ENCODE assay signal across 17 mouse cellular contexts in the genomic region with DNA sequence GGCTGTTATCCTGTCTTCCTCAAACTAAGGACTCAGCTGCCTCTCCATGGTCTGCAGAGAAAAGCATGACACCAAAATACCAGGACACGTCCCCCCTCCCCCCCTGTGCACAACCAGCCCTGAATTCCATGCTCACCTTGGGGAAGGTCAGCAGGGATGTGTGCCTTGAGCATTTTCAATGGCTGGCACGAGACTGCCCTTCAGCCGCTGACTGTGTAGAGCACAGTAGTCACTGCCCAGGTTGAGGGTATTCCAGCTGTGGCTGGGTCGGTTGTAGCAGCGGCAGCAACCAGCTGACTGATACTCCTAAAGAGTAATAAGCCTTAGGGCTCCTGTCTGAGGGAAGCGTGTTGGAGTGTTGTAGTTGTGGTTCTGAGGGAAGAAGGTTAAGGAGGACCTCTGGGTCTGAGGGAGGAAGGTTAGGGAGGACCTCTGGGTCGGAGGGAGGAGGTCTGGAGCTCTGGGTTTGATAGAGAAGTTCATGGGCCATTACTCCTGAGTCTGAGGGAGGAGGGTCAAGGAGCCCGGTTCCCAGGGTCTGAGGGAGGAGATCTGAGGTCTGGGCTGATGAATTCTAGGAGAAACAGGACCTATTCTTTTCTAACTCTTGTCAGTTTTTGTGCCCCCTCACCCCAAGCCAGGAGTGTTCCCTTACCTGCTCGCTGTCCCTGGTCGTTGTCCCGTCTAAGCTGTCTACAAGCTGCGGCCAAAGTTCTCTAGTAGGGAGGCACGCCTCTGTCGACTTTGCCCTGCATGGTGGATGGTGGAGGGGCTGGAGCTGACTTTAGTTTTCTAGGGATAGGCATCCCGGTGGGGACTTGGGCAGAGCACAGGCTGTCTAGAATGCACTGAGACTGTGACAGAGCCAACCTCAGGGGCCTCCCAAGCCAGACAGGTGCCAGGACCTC. TPM values are rescaled to one million over a fixed set of nuclear protein-coding genes. Genes with fewer than 3 reads are reported as not detected.
DNase-seq lines count a peak whose midpoint lies in the region; ATAC-seq and TF ChIP-seq lines count a peak whose summit lies in the region.
"Had no signal": no experiment of that assay in that cellular context is flagged by ENCODE, and none has a peak within 500 bp of the region (broad histone marks: within the 10 kb centered on the region; RNA-seq: fewer than 3 reads in every experiment).

No protein-coding gene starts in this region.

- H3K9ac ChIP-seq in heart, embryonic 13.5 days, result peak overlapping the region; percentile 50; the same call in 1 of the 2 replicates
- H3K9ac ChIP-seq in intestine, embryonic 15.5 days, result peak overlapping the region; percentile 18; the same call in 1 of the 2 replicates
- H3K9ac ChIP-seq in liver, postnatal 0 days (replicated peaks), result peak overlapping the region; percentile 70
- H3K9ac ChIP-seq: forebrain, embryonic 12.5 days had no signal

- TF ChIP-seq EP300 in liver, postnatal 0 days (IDR thresholded peaks at IDR 0.05; ENCODE audit: low read depth), result peak; percentile 54; the same call in 1 of the 2 replicates

- peaks cover 28% of the 10 kb centered on the region for H3K4me1 ChIP-seq in heart, embryonic 13.5 days
- peaks cover 12% of the 10 kb centered on the region for H3K4me1 ChIP-seq in intestine, embryonic 15.5 days (replicated peaks)
- peaks cover 30% of the 10 kb centered on the region for H3K4me1 ChIP-seq in liver, postnatal 0 days (ENCODE audit: insufficient read depth)

- ATAC-seq in heart, embryonic 13.5 days (ENCODE audit: extremely low read depth, insufficient number of reproducible peaks, low FRiP score, low TSS enrichment), result no peak
- ATAC-seq in intestine, embryonic 15.5 days, result peak; percentile 83
- ATAC-seq in liver, postnatal 0 days, result peak; percentile 75

- DNase-seq in heart, postnatal 14 days, result no peak
- DNase-seq in kidney, postnatal 10 days, result peak; percentile 70
- DNase-seq in liver, postnatal 0 days, result peak; percentile 67
- DNase-seq in right cerebral cortex, postnatal 25 days, result no peak
- DNase-seq in retina, embryonic 14.5 days (ENCODE audit: low spot score), result no peak
- no peak for DNase-seq in urinary bladder, postnatal 25 days (ENCODE audit: low spot score)
- DNase-seq: adrenal gland, adult 2 months; gastrocnemius, postnatal 25 days; lung, adult 2 months; right cerebral cortex, postnatal 14 days had no signal

- no peak overlapping the region for H3K4me3 ChIP-seq in heart, embryonic 13.5 days
- H3K4me3 ChIP-seq in intestine, embryonic 15.5 days (replicated peaks), result peak overlapping the region; percentile 27
- H3K4me3 ChIP-seq in liver, postnatal 0 days (ENCODE audit: low read depth, low read length), result peak overlapping the region; percentile 54
- H3K4me3 ChIP-seq: forebrain, embryonic 12.5 days; megakaryocyte, embryonic 14.5 days; myocyte had no signal

- H3K27ac ChIP-seq in heart, embryonic 13.5 days (replicated peaks), result no peak overlapping the region
- H3K27ac ChIP-seq in intestine, embryonic 15.5 days, result peak overlapping the region; percentile 58
- peak overlapping the region; percentile 81 for H3K27ac ChIP-seq in liver, postnatal 0 days (ENCODE audit: low read depth)
- H3K27ac ChIP-seq: forebrain, embryonic 12.5 days had no signal

- no peak for TF ChIP-seq CTCF in liver, postnatal 0 days (IDR thresholded peaks at IDR 0.05; ENCODE audit: low read depth)

- H3K36me3 ChIP-seq in heart, embryonic 13.5 days, result peaks cover 41% of the 10 kb centered on the region
- 0 out of 2 replicates have a peak, but pooled peaks cover 5% of the 10 kb centered on the region for H3K36me3 ChIP-seq in intestine, embryonic 15.5 days
- H3K36me3 ChIP-seq in liver, postnatal 0 days (replicated peaks; ENCODE audit: insufficient read depth, low read length), result peaks cover 6% of the 10 kb centered on the region

- WGBS in heart, embryonic 13.5 days, result 77% methylated on average over 15 of the region's 15 CpGs
- WGBS in intestine, embryonic 15.5 days, result 72% methylated on average over 15 of the region's 15 CpGs
- WGBS in liver, postnatal 0 days (ENCODE audit: insufficient replicate concordance), result 61% methylated on average over 15 of the region's 15 CpGs

- no peaks in the 10 kb centered on the region for H3K9me3 ChIP-seq in heart, embryonic 13.5 days
- no peaks in the 10 kb centered on the region for H3K9me3 ChIP-seq in intestine, embryonic 15.5 days
- H3K9me3 ChIP-seq in liver, postnatal 0 days (ENCODE audit: low read length), result no peaks in the 10 kb centered on the region
- H3K9me3 ChIP-seq: forebrain, embryonic 12.5 days; megakaryocyte, embryonic 14.5 days had no signal

- H3K4me2 ChIP-seq in heart, embryonic 13.5 days, result no peak overlapping the region
- H3K4me2 ChIP-seq in intestine, embryonic 15.5 days (replicated peaks), result peak overlapping the region; percentile 53
- H3K4me2 ChIP-seq in liver, postnatal 0 days (ENCODE audit: low read depth, low read length), result peak overlapping the region; percentile 55
- H3K4me2 ChIP-seq: forebrain, embryonic 12.5 days had no signal

- no peaks in the 10 kb centered on the region for H3K27me3 ChIP-seq in heart, embryonic 13.5 days (replicated peaks)
- no peaks in the 10 kb centered on the region for H3K27me3 ChIP-seq in intestine, embryonic 15.5 days (replicated peaks)
- no peaks in the 10 kb centered on the region for H3K27me3 ChIP-seq in liver, postnatal 0 days (ENCODE audit: insufficient read depth, low read length)
- H3K27me3 ChIP-seq: forebrain, embryonic 12.5 days; megakaryocyte, embryonic 14.5 days had no signal

- intact Hi-C loops in heart, postnatal 14 days (cut with DNase I), result no loop called here

RNA-seq across cellular contexts. Expression of a gene that starts 4.8 kb away (rescaled TPM):
- 65.4 and 66.3 TPM in 2 replicates for polyA plus RNA-seq in heart, embryonic 13.5 days (2015; fragmentation: Nextera tagmentation; extraction: Ambion mirVana)
- total RNA-seq in heart, postnatal 14 days (2021), result 10 to 100 TPM; 85.5 to 94.6 TPM
- polyA plus RNA-seq in intestine, embryonic 15.5 days (2015; fragmentation: Nextera tagmentation; extraction: Ambion mirVana), result 59.5 and 67.6 TPM in 2 replicates
- polyA plus RNA-seq in liver, postnatal 0 days (2015; fragmentation: Nextera tagmentation; extraction: Ambion mirVana), result 32.3 and 38.9 TPM in 2 replicates

RNA-seq across cellular contexts. Expression of a gene that starts 20.0 kb away (rescaled TPM):
- polyA plus RNA-seq in heart, embryonic 13.5 days (2015; fragmentation: Nextera tagmentation; extraction: Ambion mirVana), result 0.43 and 0.52 TPM in 2 replicates
- under 1 TPM; 0.19 to 0.39 TPM for total RNA-seq in heart, postnatal 14 days (2021)
- 2.1 and 2.8 TPM in 2 replicates for polyA plus RNA-seq in intestine, embryonic 15.5 days (2015; fragmentation: Nextera tagmentation; extraction: Ambion mirVana)
- 0.24 and 0.62 TPM in 2 replicates for polyA plus RNA-seq in liver, postnatal 0 days (2015; fragmentation: Nextera tagmentation; extraction: Ambion mirVana)

RNA-seq across cellular contexts. Expression of a gene that starts 40.6 kb away (rescaled TPM):
- polyA plus RNA-seq in heart, embryonic 13.5 days (2015; fragmentation: Nextera tagmentation; extraction: Ambion mirVana), result not detected in 2 replicates
- total RNA-seq in heart, postnatal 14 days (2021), result not detected
- 0.18 and 0.30 TPM in 2 replicates for polyA plus RNA-seq in intestine, embryonic 15.5 days (2015; fragmentation: Nextera tagmentation; extraction: Ambion mirVana)
- 7.6 and 7.8 TPM in 2 replicates for polyA plus RNA-seq in liver, postnatal 0 days (2015; fragmentation: Nextera tagmentation; extraction: Ambion mirVana)
- total RNA-seq: adrenal gland, adult 2 months; gastrocnemius, postnatal 25 days had no signal
- polyA plus RNA-seq: cortical plate, adult 2 months; forebrain, embryonic 12.5 days; lung, adult 2 months had no signal

RNA-seq across cellular contexts. Expression of a gene that starts 42.4 kb away (rescaled TPM):
- not detected in 2 replicates for polyA plus RNA-seq in heart, embryonic 13.5 days (2015; fragmentation: Nextera tagmentation; extraction: Ambion mirVana)
- total RNA-seq in heart, postnatal 14 days (2021), result under 1 TPM in 1 of 2 experiments, not detected in 1; 0.12 TPM
- polyA plus RNA-seq in intestine, embryonic 15.5 days (2015; fragmentation: Nextera tagmentation; extraction: Ambion mirVana), result 0.38 and 0.73 TPM in 2 replicates
- 0.56 TPM in 1 of 2 replicates, not detected in the other for polyA plus RNA-seq in liver, postnatal 0 days (2015; fragmentation: Nextera tagmentation; extraction: Ambion mirVana)
- total RNA-seq: adrenal gland, adult 2 months; gastrocnemius, postnatal 25 days had no signal
- polyA plus RNA-seq: adrenal gland, adult 2 months had no signal

RNA-seq across cellular contexts. Expression of a gene that starts 46.9 kb away (rescaled TPM):
- 0.11 and 0.19 TPM in 2 replicates for polyA plus RNA-seq in heart, embryonic 13.5 days (2015; fragmentation: Nextera tagmentation; extraction: Ambion mirVana)
- under 1 TPM; 0.54 to 0.67 TPM for total RNA-seq in heart, postnatal 14 days (2021)
- 0.13 TPM in 1 of 2 replicates, not detected in the other for polyA plus RNA-seq in intestine, embryonic 15.5 days (2015; fragmentation: Nextera tagmentation; extraction: Ambion mirVana)
- 0.09 TPM in 1 of 2 replicates, not detected in the other for polyA plus RNA-seq in liver, postnatal 0 days (2015; fragmentation: Nextera tagmentation; extraction: Ambion mirVana)
- total RNA-seq: gastrocnemius, postnatal 25 days had no signal
- polyA plus RNA-seq: C2C12, myocyte had no signal

Comparison
In these comparisons a context has a peak if more than half of its experiments do, and no peak if none do; other contexts are left out.
1. H3K9ac ChIP-seq: peak in every context shown above with its lines; median percentile 70 in liver, postnatal 0 days; 50 in heart, embryonic 13.5 days; 18 in intestine, embryonic 15.5 days.
2. DNase-seq: peak in kidney, postnatal 10 days (single experiment) and liver, postnatal 0 days (single experiment); none in heart, postnatal 14 days (0 of 2), right cerebral cortex, postnatal 25 days (single experiment), retina, embryonic 14.5 days (single experiment) and urinary bladder, postnatal 25 days (single experiment).